Mouse (Mus musculus): ENCODE data around the gene Myl9.

The Myl9 gene

GRCm38 (mm10) chr2:156764022-156764421 is 11.2 kb upstream of the Myl9 start:
- DNase-seq (ENCODE audit: extremely low spot score, low spot score), result no peak

GRCm38 (mm10) chr2:156764747-156765146 is 10.5 kb upstream of the Myl9 start:
- DNase-seq (ENCODE audit: extremely low spot score, low spot score), result no peak

GRCm38 (mm10) chr2:156765593-156765992 is 9.6 kb upstream of the Myl9 start:
- DNase-seq (ENCODE audit: extremely low spot score, low spot score), result no peak

GRCm38 (mm10) chr2:156766227-156767019 is 8.8 kb upstream of the Myl9 start:
- no peak for DNase-seq (ENCODE audit: extremely low spot score, low spot score)

GRCm38 (mm10) chr2:156767108-156767507 is 8.1 kb upstream of the Myl9 start:
- DNase-seq (ENCODE audit: extremely low spot score, low spot score), result no peak

- no peak for DNase-seq (ENCODE audit: extremely low spot score, low spot score)
These were observed 5.9 kb upstream of the Myl9 start for GRCm38 (mm10) chr2:156769274-156769673.

- no peak for DNase-seq (ENCODE audit: extremely low spot score, low spot score)
These were observed 1.8 kb upstream of the Myl9 start for GRCm38 (mm10) chr2:156773470-156773869.

- no peak for DNase-seq (ENCODE audit: extremely low spot score, low spot score)
These were observed 1.0 kb upstream of the Myl9 start for GRCm38 (mm10) chr2:156774035-156774737.

- DNase-seq (ENCODE audit: extremely low spot score, low spot score), result no peak
These were observed 525 bp downstream of the Myl9 start for GRCm38 (mm10) chr2:156775455-156776435.

GRCm38 (mm10) chr2:156776907-156777306 is 1.7 kb downstream of the Myl9 start:
- no peak for DNase-seq (ENCODE audit: extremely low spot score, low spot score)

- DNase-seq (ENCODE audit: extremely low spot score, low spot score), result no peak
These were observed 2.2 kb downstream of the Myl9 start for GRCm38 (mm10) chr2:156777326-156778004.

GRCm38 (mm10) chr2:156778571-156778970 is 3.4 kb downstream of the Myl9 start:
- DNase-seq (ENCODE audit: extremely low spot score, low spot score), result no peak

GRCm38 (mm10) chr2:156779036-156779435 is 3.8 kb downstream of the Myl9 start:
- DNase-seq (ENCODE audit: extremely low spot score, low spot score), result no peak

- DNase-seq (ENCODE audit: extremely low spot score, low spot score), result no peak
These were observed 4.3 kb downstream of the Myl9 start for GRCm38 (mm10) chr2:156779488-156779887.

GRCm38 (mm10) chr2:156780129-156780528 is 4.9 kb downstream of the Myl9 start:
- no peak for DNase-seq (ENCODE audit: extremely low spot score, low spot score)

- no peak for DNase-seq (ENCODE audit: extremely low spot score, low spot score)
These were observed 5.5 kb downstream of the Myl9 start for GRCm38 (mm10) chr2:156780752-156781151.

- DNase-seq (ENCODE audit: extremely low spot score, low spot score), result no peak
These were observed 6.1 kb downstream of the Myl9 start for GRCm38 (mm10) chr2:156781281-156781680.

- DNase-seq (ENCODE audit: extremely low spot score, low spot score), result no peak
These were observed 6.7 kb downstream of the Myl9 start for GRCm38 (mm10) chr2:156781836-156782480.

- DNase-seq (ENCODE audit: extremely low spot score, low spot score), result no peak
These were observed 7.5 kb downstream of the Myl9 start for GRCm38 (mm10) chr2:156782481-156783348.

- DNase-seq (ENCODE audit: extremely low spot score, low spot score), result no peak
These were observed 8.1 kb downstream of the Myl9 start for GRCm38 (mm10) chr2:156783349-156783728.

Measured in neural tube, embryonic 10.5 days (tissue).